Mouse (Mus musculus) MEL (cell line): Measurements from ENCODE around the gene Ablim1. TPM values are rescaled to one million over a fixed set of nuclear protein-coding genes. Genes with fewer than 3 reads are reported as not detected.

ENCODE experiments used
- DNase-seq: peaks from one replicate; pipeline ENCODE4 v3.0.0; 2011; ENCODE audit warnings: low read depth, low spot score
- H3K27ac ChIP-seq: 2 replicates; pipeline ENCODE4 v1.5.1; 2012; ENCODE audit warnings: low read depth, mild to moderate bottlenecking, control low read depth, low read length, moderate library complexity; ENCODE audit not compliant: control insufficient read depth
- H3K27me3 ChIP-seq, 2 experiments: fragments of 150-350 bp in 1 of 2; sonication (generic) in 1 of 2; 2 replicates each; pipeline ENCODE4 v1.6.1; 2012; ENCODE audit warnings: low read length in 2 of 2, mild to moderate bottlenecking in 2 of 2, improper control_type of control experiment in 1 of 2, moderate library complexity in 1 of 2; ENCODE audit not compliant: insufficient read depth in 2 of 2, control insufficient read depth in 1 of 2
- H3K36me3 ChIP-seq, 2 experiments: 2 replicates each; pipeline ENCODE4 v1.6.1; 2012 to 2014; ENCODE audit warnings: low read length in 2 of 2, improper control_type of control experiment in 1 of 2, inconsistent platforms in 1 of 2, mild to moderate bottlenecking in 1 of 2; ENCODE audit not compliant: insufficient read depth in 2 of 2, control insufficient read depth in 1 of 2
- H3K4me1 ChIP-seq, 2 experiments: fragments of 150-350 bp in 1 of 2; sonication (generic) in 1 of 2; 2 replicates each; pipeline ENCODE4 v1.6.1; 2012; ENCODE audit warnings: low read length in 2 of 2, improper control_type of control experiment in 1 of 2, mild to moderate bottlenecking in 1 of 2; ENCODE audit not compliant: insufficient read depth in 2 of 2, control insufficient read depth in 1 of 2
- H3K4me3 ChIP-seq, 2 experiments: fragments of 150-350 bp in 1 of 2; sonication (generic) in 1 of 2; 2 replicates each; pipeline ENCODE4 v1.5.1; 2012; ENCODE audit warnings: low read depth in 2 of 2, low read length in 2 of 2, mild to moderate bottlenecking in 2 of 2, moderate library complexity in 2 of 2, control low read depth in 1 of 2, improper control_type of control experiment in 1 of 2; ENCODE audit not compliant: control insufficient read depth in 1 of 2, insufficient read depth in 1 of 2
- H3K79me2 ChIP-seq: 2 replicates; pipeline ENCODE4 v1.6.1; 2012; ENCODE audit warnings: mild to moderate bottlenecking, low read length, moderate library complexity; ENCODE audit not compliant: control insufficient read depth, poor library complexity, insufficient read depth
- H3K9ac ChIP-seq: 2 replicates; pipeline ENCODE4 v1.6.1; 2012; ENCODE audit warnings: low read depth, mild to moderate bottlenecking, control low read depth, low read length, moderate library complexity; ENCODE audit not compliant: control insufficient read depth, poor library complexity, severe bottlenecking
- H3K9me3 ChIP-seq: fragments of 150-350 bp; sonication (generic); replicated peaks from 2 replicates; pipeline ENCODE4 v1.6.1; 2012; ENCODE audit warnings: mild to moderate bottlenecking, low read length, improper control_type of control experiment, moderate library complexity; ENCODE audit not compliant: insufficient read depth
- CHD2 ChIP-seq: IDR thresholded peaks from 2 replicates; pipeline ENCODE4 v1.6.1; 2011; ENCODE audit warnings: low read length, improper control_type of control experiment
- CTCF ChIP-seq, 3 experiments: IDR thresholded peaks in 2 of 3; conservative IDR thresholded peaks in 1 of 3; 2 replicates each; pipeline ENCODE4 v1.5.1; 2011 to 2012; ENCODE audit warnings: low read length in 3 of 3, low read depth in 2 of 3, mild to moderate bottlenecking in 2 of 3, improper control_type of control experiment in 1 of 3, inconsistent platforms in 1 of 3, mixed read lengths in 1 of 3, moderate library complexity in 1 of 3; ENCODE audit not compliant: control insufficient read depth in 1 of 3, insufficient read depth in 1 of 3, poor library complexity in 1 of 3, severe bottlenecking in 1 of 3
- ELF1 ChIP-seq: IDR thresholded peaks from 2 replicates; pipeline ENCODE4 v1.6.1; 2014; ENCODE audit warnings: low read depth, mild to moderate bottlenecking, inconsistent platforms, low read length, improper control_type of control experiment, moderate library complexity
- EP300 ChIP-seq, 2 experiments: IDR thresholded peaks; 2 replicates each; pipeline ENCODE4 v1.6.1; 2011; ENCODE audit warnings: improper control_type of control experiment in 2 of 2, low read length in 2 of 2, low read depth in 1 of 2, mild to moderate bottlenecking in 1 of 2
- HCFC1 ChIP-seq: IDR thresholded peaks from 2 replicates; pipeline ENCODE4 v1.6.1; 2012; ENCODE audit warnings: low read depth, mild to moderate bottlenecking, inconsistent platforms, low read length, improper control_type of control experiment, moderate library complexity
- MAX ChIP-seq: IDR thresholded peaks from 2 replicates; pipeline ENCODE4 v1.6.1; 2011; ENCODE audit warnings: low read length, improper control_type of control experiment
- MAZ ChIP-seq: IDR thresholded peaks from 2 replicates; pipeline ENCODE4 v1.6.1; 2012; ENCODE audit warnings: low read depth, mild to moderate bottlenecking, inconsistent platforms, low read length, improper control_type of control experiment
- POLR2AphosphoS5 ChIP-seq: IDR thresholded peaks from 2 replicates; pipeline ENCODE4 v1.6.1; 2012; ENCODE audit warnings: low read depth, borderline replicate concordance, mild to moderate bottlenecking, inconsistent platforms, low read length, moderate library complexity, mixed read lengths
- RAD21 ChIP-seq: IDR thresholded peaks from 2 replicates; pipeline ENCODE4 v1.6.1; 2011; ENCODE audit warnings: mild to moderate bottlenecking, low read depth, low read length, improper control_type of control experiment
- SIN3A ChIP-seq: IDR thresholded peaks from 2 replicates; pipeline ENCODE4 v1.6.1; 2012; ENCODE audit warnings: low read length, improper control_type of control experiment, inconsistent platforms
- SMC3 ChIP-seq: IDR thresholded peaks from 2 replicates; pipeline ENCODE4 v1.6.1; 2011; ENCODE audit warnings: low read depth, low read length, improper control_type of control experiment
- TAL1 ChIP-seq: IDR thresholded peaks from 2 replicates; pipeline ENCODE4 v1.6.1; 2012; ENCODE audit warnings: mild to moderate bottlenecking, inconsistent platforms, low read length, moderate library complexity, mixed read lengths
- TCF12 ChIP-seq: IDR thresholded peaks from 2 replicates; pipeline ENCODE4 v1.6.1; 2014; ENCODE audit warnings: low read depth, mild to moderate bottlenecking, inconsistent platforms, low read length, improper control_type of control experiment, moderate library complexity
- USF1 ChIP-seq: IDR thresholded peaks from 2 replicates; pipeline ENCODE4 v1.6.1; 2014; ENCODE audit warnings: low read depth, mild to moderate bottlenecking, inconsistent platforms, low read length, improper control_type of control experiment, moderate library complexity
- USF2 ChIP-seq, 2 experiments: IDR thresholded peaks; 2 replicates each; pipeline ENCODE4 v1.6.1; 2011 to 2012; ENCODE audit warnings: improper control_type of control experiment in 2 of 2, low read length in 2 of 2, borderline replicate concordance in 1 of 2, inconsistent platforms in 1 of 2, low read depth in 1 of 2, mild to moderate bottlenecking in 1 of 2; ENCODE audit not compliant: insufficient read depth in 1 of 2
- ZNF384 ChIP-seq: IDR thresholded peaks from 2 replicates; pipeline ENCODE4 v1.6.1; 2012; ENCODE audit warnings: low read depth, mild to moderate bottlenecking, inconsistent platforms, low read length, improper control_type of control experiment
- polyA plus RNA-seq, 2 experiments: library from polyadenylated mRNA; stranded (reverse) in 1 of 2; unstranded in 1 of 2; fragments of >175 nt in 1 of 2; fragments of >200 nt in 1 of 2; gene quantifications; 2 replicates each; pipeline versions ENCODE4 v1.2.1 to v1.2.4; 2012; ENCODE audit warnings: low replicate concordance in 2 of 2, low read depth in 1 of 2; ENCODE audit not compliant: insufficient read length in 2 of 2, insufficient read depth in 1 of 2, missing spikeins in 1 of 2
- total RNA-seq: library from RNA; depleted of rRNA; stranded (reverse); fragments of 300-350 nt; gene quantifications from 2 replicates; pipeline ENCODE4 v1.2.3, GENCODE M21; 2012

Ablim1 gene
- total and polyA plus RNA-seq, 3 experiments: not detected

DNA sequence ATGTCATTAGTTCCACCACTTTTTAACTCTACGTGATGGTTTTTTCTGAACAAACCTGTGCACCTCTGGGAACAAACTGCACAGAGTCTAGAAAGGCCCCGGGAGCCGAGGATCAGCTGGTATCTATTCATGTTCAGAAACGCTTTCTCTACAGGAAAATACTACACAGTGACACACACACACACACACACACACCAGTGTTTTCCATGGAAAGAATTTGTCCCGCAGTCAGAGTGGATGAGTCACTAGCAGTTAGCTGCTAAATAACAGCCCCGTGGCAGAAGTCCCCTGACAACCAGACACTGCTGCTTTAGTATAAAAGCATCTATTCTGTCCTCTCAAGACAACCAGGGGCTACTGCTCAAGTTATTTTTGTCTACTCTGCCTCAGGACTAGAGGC is 115.4 kb downstream of the Ablim1 start:
- no peaks in the 10 kb centered on the region for H3K9me3 ChIP-seq
- no peak overlapping the region for H3K4me3 ChIP-seq
- peaks cover 0 to 4% of the 10 kb centered on the region in 2 experiments; a peak in 2 of 4 replicates for H3K27me3 ChIP-seq
- no peaks in the 10 kb centered on the region for H3K36me3 ChIP-seq
- H3K79me2 ChIP-seq: no peaks in the 10 kb centered on the region
- H3K4me1 ChIP-seq: no peaks in the 10 kb centered on the region
- H3K27ac ChIP-seq: no peak overlapping the region
- TF ChIP-seq CTCF (IDR thresholded peaks at IDR 0.05 in 2 of 3, conservative IDR thresholded peaks at IDR 0.05 in 1 of 3; ENCODE audit: control insufficient read depth in 1 of 3, insufficient read depth in 1 of 3, low read depth in 2 of 3, low read length in 3 of 3, poor library complexity in 1 of 3, severe bottlenecking in 1 of 3) (no peak), SMC3 (no peak), TCF12 (no peak), HCFC1 (no peak), TAL1 (no peak), RAD21 (no peak), MAX (no peak), MAZ (no peak), EP300 (IDR thresholded peaks at IDR 0.05; ENCODE audit: low read depth in 1 of 2, low read length in 2 of 2) (no peak), ZNF384 (no peak)
- H3K9ac ChIP-seq: no peak overlapping the region
- no peak for DNase-seq

DNA sequence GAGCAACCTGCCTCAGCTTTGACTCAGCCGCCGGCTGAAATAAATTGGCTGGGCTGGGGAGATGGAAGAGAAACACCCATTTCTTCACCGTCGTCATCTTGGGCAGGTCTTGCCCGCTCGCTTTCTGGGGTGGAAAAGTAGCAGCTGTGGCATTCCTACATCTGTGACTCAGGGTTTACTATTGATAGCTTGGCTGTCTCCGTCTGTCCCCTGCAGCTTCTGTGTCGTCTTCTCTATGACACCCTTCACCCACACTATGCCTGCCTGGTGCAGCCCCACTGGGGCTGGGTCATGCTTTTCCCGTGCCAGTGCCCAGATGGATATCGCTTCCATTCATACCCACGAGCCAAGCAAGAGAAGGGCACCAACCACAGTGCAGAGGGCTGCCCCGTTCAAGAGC is 116.2 kb downstream of the Ablim1 start:
- no peaks in the 10 kb centered on the region; a peak in 1 of 4 replicates for H3K27me3 ChIP-seq
- no peaks in the 10 kb centered on the region for H3K79me2 ChIP-seq
- H3K9me3 ChIP-seq: no peaks in the 10 kb centered on the region
- H3K4me3 ChIP-seq: no peak overlapping the region
- H3K4me1 ChIP-seq: no peaks in the 10 kb centered on the region
- H3K9ac ChIP-seq: no peak overlapping the region
- H3K36me3 ChIP-seq: no peaks in the 10 kb centered on the region
- no peak for DNase-seq
- no peak for TF ChIP-seq ELF1
- TF ChIP-seq USF1: no peak
- no peak for TF ChIP-seq USF2 (IDR thresholded peaks at IDR 0.05; ENCODE audit: borderline replicate concordance in 1 of 2, insufficient read depth in 1 of 2, low read depth in 1 of 2, low read length in 2 of 2)
- TF ChIP-seq CHD2: no peak
- no peak for TF ChIP-seq SIN3A
- TF ChIP-seq POLR2AphosphoS5: no peak
- TF ChIP-seq, all 39 proteins: peak for 0
- H3K27ac ChIP-seq: no peak overlapping the region
